Mouse (Mus musculus) olfactory bulb, adult 2 months (tissue): ENCODE data around the gene Tcf7l2.

ENCODE experiments used
- CTCF ChIP-seq: fragments of 200-500 bp; IDR thresholded peaks from 2 replicates; pipeline ENCODE4 v1.5.1; 2012; ENCODE audit warnings: low read depth, mild to moderate bottlenecking, low read length, moderate library complexity; ENCODE audit not compliant: insufficient read depth
- POLR2A ChIP-seq: fragments of 200-500 bp; IDR thresholded peaks from 2 replicates; pipeline ENCODE4 v1.6.1; 2012; ENCODE audit warnings: mild to moderate bottlenecking, low read depth, low read length, moderate library complexity; ENCODE audit not compliant: insufficient read depth

- TF ChIP-seq POLR2A: no peak
- no peak for TF ChIP-seq CTCF
These were observed 15.1 kb downstream of the Tcf7l2 start for GRCm38 (mm10) chr19:55756707-55757106.
